Mouse (Mus musculus): ENCODE results near the gene Klhdc3. TPM values are rescaled to one million over a fixed set of nuclear protein-coding genes. Genes with fewer than 3 reads are reported as not detected.

Gene Klhdc3
- polyA plus RNA-seq, 1 experiment from 2014 or later: 113 TPM

GRCm38 (mm10) chr17:46628791-46629684 lies 51.7 kb downstream of the Klhdc3 start, which contains the start of gene Ptk7:
Ptk7 (minus strand) TSS chr17:46629504.
- no peaks in the 10 kb centered on the region for H3K9me3 ChIP-seq (ENCODE audit: control insufficient read depth, low read length)
- peak within 1 kb of the TSS; percentile 99 for H3K4me3 ChIP-seq (ENCODE audit: low read depth, low read length)
- ATAC-seq (ENCODE audit: low read depth): peak; percentile 77
- H3K9ac ChIP-seq (ENCODE audit: low read depth, low read length): peak within 1 kb of the TSS; percentile 98
- H3K4me1 ChIP-seq (ENCODE audit: control insufficient read depth, insufficient read depth, low read length): peaks cover 52% of the 10 kb centered on the region
- H3K27me3 ChIP-seq (replicated peaks; ENCODE audit: control insufficient read depth, insufficient read depth, low read length): no peaks in the 10 kb centered on the region
- peak; percentile 94 for DNase-seq (ENCODE audit: low spot score)
- under 1% methylated on average over 50 of the region's 90 CpGs for WGBS
- peak within 1 kb of the TSS; percentile 77 for H3K4me2 ChIP-seq (ENCODE audit: low read depth, low read length)
- H3K36me3 ChIP-seq (ENCODE audit: control insufficient read depth, insufficient read depth, low read length): peaks cover 10% of the 10 kb centered on the region; the same call in 1 of the 2 replicates
- H3K27ac ChIP-seq (replicated peaks; ENCODE audit: low read depth, low read length): peak within 1 kb of the TSS; percentile 96

GRCm38 (mm10) chr17:46628471-46628790 lies 52.3 kb downstream of the Klhdc3 start:
- H3K36me3 ChIP-seq (ENCODE audit: control insufficient read depth, insufficient read depth, low read length): peaks cover 4% of the 10 kb centered on the region; the same call in 1 of the 2 replicates
- H3K4me2 ChIP-seq (ENCODE audit: low read depth, low read length): peak overlapping the region; percentile 77
- peak overlapping the region; percentile 96 for H3K27ac ChIP-seq (replicated peaks; ENCODE audit: low read depth, low read length)
- H3K4me3 ChIP-seq (ENCODE audit: low read depth, low read length): peak overlapping the region; percentile 99
- H3K27me3 ChIP-seq (replicated peaks; ENCODE audit: control insufficient read depth, insufficient read depth, low read length): no peaks in the 10 kb centered on the region
- peak overlapping the region; percentile 98 for H3K9ac ChIP-seq (ENCODE audit: low read depth, low read length)
- DNase-seq (ENCODE audit: low spot score): no peak
- H3K4me1 ChIP-seq (ENCODE audit: control insufficient read depth, insufficient read depth, low read length): peaks cover 59% of the 10 kb centered on the region
- ATAC-seq (ENCODE audit: low read depth): no peak
- no peaks in the 10 kb centered on the region for H3K9me3 ChIP-seq (ENCODE audit: control insufficient read depth, low read length)
- WGBS: 2% methylated on average over 12 of the region's 13 CpGs

- Histone ChIP-seq H3K27me3 (replicated peaks; ENCODE audit: control insufficient read depth, insufficient read depth, low read length) (no peaks in the 10 kb centered on the region), H3K27ac (replicated peaks; ENCODE audit: low read depth, low read length) (peak overlapping the region; percentile 96; the same call in 1 of the 2 replicates), H3K9ac (ENCODE audit: low read depth, low read length) (peak overlapping the region; percentile 98), H3K9me3 (ENCODE audit: control insufficient read depth, low read length) (no peaks in the 10 kb centered on the region), H3K4me3 (ENCODE audit: low read depth, low read length) (peak overlapping the region; percentile 99), H3K4me2 (ENCODE audit: low read depth, low read length) (peak overlapping the region; percentile 77), H3K4me1 (ENCODE audit: control insufficient read depth, insufficient read depth, low read length) (peaks cover 67% of the 10 kb centered on the region), H3K36me3 (ENCODE audit: control insufficient read depth, insufficient read depth, low read length) (no peaks in the 10 kb centered on the region)
- ATAC-seq (ENCODE audit: low read depth): no peak
- WGBS: 34% methylated on average over 6 of the region's 6 CpGs
- DNase-seq (ENCODE audit: low spot score): no peak
These were observed 53.3 kb downstream of the Klhdc3 start for GRCm38 (mm10) chr17:46627409-46627808.

- no peak for ATAC-seq (ENCODE audit: low read depth)
- peak overlapping the region; percentile 72 for H3K27ac ChIP-seq (replicated peaks; ENCODE audit: low read depth, low read length)
- peaks cover 83% of the 10 kb centered on the region for H3K4me1 ChIP-seq (ENCODE audit: control insufficient read depth, insufficient read depth, low read length)
- H3K9me3 ChIP-seq (ENCODE audit: control insufficient read depth, low read length): no peaks in the 10 kb centered on the region
- no peaks in the 10 kb centered on the region for H3K36me3 ChIP-seq (ENCODE audit: control insufficient read depth, insufficient read depth, low read length)
- WGBS: 52% methylated on average over 12 of the region's 12 CpGs
- peak overlapping the region; percentile 55 for H3K9ac ChIP-seq (ENCODE audit: low read depth, low read length)
- H3K27me3 ChIP-seq (replicated peaks; ENCODE audit: control insufficient read depth, insufficient read depth, low read length): no peaks in the 10 kb centered on the region
- DNase-seq (ENCODE audit: low spot score): no peak
- H3K4me3 ChIP-seq (ENCODE audit: low read depth, low read length): peak overlapping the region; percentile 19
- H3K4me2 ChIP-seq (ENCODE audit: low read depth, low read length): peak overlapping the region; percentile 77
These were observed 56.1 kb downstream of the Klhdc3 start for GRCm38 (mm10) chr17:46624598-46624997.

Other genes with a start within 250 kb of the Klhdc3 start
- gene Slc22a7, start 242.5 kb downstream of the Klhdc3 start, polyA plus RNA-seq (2014; fragmentation: Nextera tagmentation; extraction: Ambion mirVana): not detected in 2 replicates
- gene Ttbk1, start 193.2 kb downstream of the Klhdc3 start, polyA plus RNA-seq (2014; fragmentation: Nextera tagmentation; extraction: Ambion mirVana): 0.46 and 0.61 TPM in 2 replicates
- 34.5 and 36.9 TPM in 2 replicates for gene Dnph1, start 184.2 kb downstream of the Klhdc3 start, polyA plus RNA-seq (2014; fragmentation: Nextera tagmentation; extraction: Ambion mirVana)
- gene Cul9, start 134.5 kb downstream of the Klhdc3 start, polyA plus RNA-seq (2014; fragmentation: Nextera tagmentation; extraction: Ambion mirVana): 5.5 and 6.0 TPM in 2 replicates
- 10.5 and 14.0 TPM in 2 replicates for gene Srf, start 124.7 kb downstream of the Klhdc3 start, polyA plus RNA-seq (2014; fragmentation: Nextera tagmentation; extraction: Ambion mirVana)
- 68.0 and 90.7 TPM in 2 replicates for gene Ptk7, start 51.4 kb downstream of the Klhdc3 start, polyA plus RNA-seq (2014; fragmentation: Nextera tagmentation; extraction: Ambion mirVana)
- gene Klc4, start 34.9 kb downstream of the Klhdc3 start, polyA plus RNA-seq (2014; fragmentation: Nextera tagmentation; extraction: Ambion mirVana): 15.8 and 20.3 TPM in 2 replicates
- 91.8 and 100 TPM in 2 replicates for gene Mrpl2, start 34.7 kb downstream of the Klhdc3 start, polyA plus RNA-seq (2014; fragmentation: Nextera tagmentation; extraction: Ambion mirVana)
- gene Cul7, start 30.6 kb downstream of the Klhdc3 start, polyA plus RNA-seq (2014; fragmentation: Nextera tagmentation; extraction: Ambion mirVana): 48.5 and 50.1 TPM in 2 replicates
- 34.5 and 41.9 TPM in 2 replicates for gene Rrp36, start 6.6 kb downstream of the Klhdc3 start, polyA plus RNA-seq (2014; fragmentation: Nextera tagmentation; extraction: Ambion mirVana)
- gene Mea1, start 2.1 kb downstream of the Klhdc3 start, polyA plus RNA-seq (2014; fragmentation: Nextera tagmentation; extraction: Ambion mirVana): 132 and 143 TPM in 2 replicates
- gene Ppp2r5d, start 24.2 kb upstream of the Klhdc3 start, polyA plus RNA-seq (2014; fragmentation: Nextera tagmentation; extraction: Ambion mirVana): 79.5 and 87.5 TPM in 2 replicates
- gene Pex6, start 30.5 kb upstream of the Klhdc3 start, polyA plus RNA-seq (2014; fragmentation: Nextera tagmentation; extraction: Ambion mirVana): 22.2 and 26.7 TPM in 2 replicates
- gene Gnmt, start 48.3 kb upstream of the Klhdc3 start, polyA plus RNA-seq (2014; fragmentation: Nextera tagmentation; extraction: Ambion mirVana): 1.2 and 1.6 TPM in 2 replicates
- 62.6 and 68.5 TPM in 2 replicates for gene Cnpy3, start 71.3 kb upstream of the Klhdc3 start, polyA plus RNA-seq (2014; fragmentation: Nextera tagmentation; extraction: Ambion mirVana)
- 0.21 and 0.31 TPM in 2 replicates for gene Ptcra, start 82.8 kb upstream of the Klhdc3 start, polyA plus RNA-seq (2014; fragmentation: Nextera tagmentation; extraction: Ambion mirVana)
- 86.2 and 92.3 TPM in 2 replicates for gene 2310039H08Rik, start 91.7 kb upstream of the Klhdc3 start, polyA plus RNA-seq (2014; fragmentation: Nextera tagmentation; extraction: Ambion mirVana)
- gene Rpl7l1, start 101.8 kb upstream of the Klhdc3 start, polyA plus RNA-seq (2014; fragmentation: Nextera tagmentation; extraction: Ambion mirVana): 124 and 126 TPM in 2 replicates
- gene Bicral, start 177.6 kb upstream of the Klhdc3 start, polyA plus RNA-seq (2014; fragmentation: Nextera tagmentation; extraction: Ambion mirVana): 5.3 and 5.7 TPM in 2 replicates
- gene Tbcc, start 209.8 kb upstream of the Klhdc3 start, polyA plus RNA-seq (2014; fragmentation: Nextera tagmentation; extraction: Ambion mirVana): 55.0 and 63.3 TPM in 2 replicates
- not detected in 2 replicates for gene Prph2, start 229.5 kb upstream of the Klhdc3 start, polyA plus RNA-seq (2014; fragmentation: Nextera tagmentation; extraction: Ambion mirVana)